In genomic region chr13:64150121-64150520, GRCm38 (mm10) we compare ENCODE assay signal across 10 mouse cellular contexts. TPM values are rescaled to one million over a fixed set of nuclear protein-coding genes. Genes with fewer than 3 reads are reported as not detected.
DNase-seq lines count a peak whose midpoint lies in the region; ATAC-seq and TF ChIP-seq lines count a peak whose summit lies in the region.
"Had no signal": no experiment of that assay in that cellular context is flagged by ENCODE, and none has a peak within 500 bp of the region (broad histone marks: within the 10 kb centered on the region; RNA-seq: fewer than 3 reads in every experiment).

No protein-coding gene starts in this region.

- H3K9me3 ChIP-seq in limb, embryonic 13.5 days: no peaks in the 10 kb centered on the region
- H3K9me3 ChIP-seq in limb, embryonic 10.5 days (replicated peaks): no peaks in the 10 kb centered on the region
- no peaks in the 10 kb centered on the region for H3K9me3 ChIP-seq in E14TG2a.4 (ENCODE audit: low read length)

- peak overlapping the region; percentile 31; the same call in 1 of the 2 replicates for H3K4me2 ChIP-seq in limb, embryonic 13.5 days (replicated peaks)

- no peak for ATAC-seq in CD4-positive, CD25-positive, alpha-beta regulatory T cell, adult 4 months
- no peak for ATAC-seq in limb, embryonic 13.5 days (ENCODE audit: low FRiP score, low read depth)

- peak; percentile 51 for DNase-seq in CD4-positive, CD25-positive, alpha-beta regulatory T cell, adult 2 months (ENCODE audit: low read depth, low spot score)
- DNase-seq in limb, embryonic 10.5 days (ENCODE audit: low spot score): no peak
- peak; percentile 44 to 48 for DNase-seq in heart, postnatal 10 days
- DNase-seq in cerebellum, postnatal 36 days: no peak
- no peak for DNase-seq in spleen, adult 18-20 months
- DNase-seq: kidney, adult 18-20 months; layer of hippocampus, postnatal 36 days had no signal

- WGBS in limb, embryonic 13.5 days: 65% methylated on average over 5 of the region's 5 CpGs
- 79% methylated on average over 5 of the region's 5 CpGs for WGBS in limb, embryonic 10.5 days

- H3K4me3 ChIP-seq in limb, embryonic 13.5 days: no peak overlapping the region
- H3K4me3 ChIP-seq in limb, embryonic 10.5 days: no peak overlapping the region
- peak overlapping the region; percentile 99 for H3K4me3 ChIP-seq in E14TG2a.4 (replicated peaks; ENCODE audit: low read length)

- H3K9ac ChIP-seq in limb, embryonic 13.5 days: 0 out of 2 replicates have a peak overlapping the region, but pooled peaks have one; percentile 8

- peaks cover 30% of the 10 kb centered on the region for H3K4me1 ChIP-seq in limb, embryonic 13.5 days
- H3K4me1 ChIP-seq in limb, embryonic 10.5 days: peaks cover 33% of the 10 kb centered on the region
- peaks cover 66% of the 10 kb centered on the region for H3K4me1 ChIP-seq in E14TG2a.4 (replicated peaks; ENCODE audit: low read depth, low read length)

- no peaks in the 10 kb centered on the region for H3K36me3 ChIP-seq in limb, embryonic 13.5 days
- 0 out of 2 replicates have a peak, but pooled peaks cover 4% of the 10 kb centered on the region for H3K36me3 ChIP-seq in limb, embryonic 10.5 days
- H3K36me3 ChIP-seq in E14TG2a.4 (ENCODE audit: insufficient read depth, low read length): peaks cover 27% of the 10 kb centered on the region

- no peaks in the 10 kb centered on the region for H3K27me3 ChIP-seq in limb, embryonic 13.5 days
- H3K27me3 ChIP-seq in limb, embryonic 10.5 days (ENCODE audit: low read depth, poor library complexity, severe bottlenecking): no peaks in the 10 kb centered on the region
- H3K27me3 ChIP-seq in E14TG2a.4 (ENCODE audit: insufficient read depth, low read length): no peaks in the 10 kb centered on the region

- TF ChIP-seq CTCF in E14TG2a.4 (conservative IDR thresholded peaks at IDR 0.05; ENCODE audit: low read length): no peak

- intact Hi-C loops in heart, postnatal 10 days (cut with DNase I): loop anchor here (10.0 kb wide), 1 partner anchor 285 kb away; the partner anchor contains the start of gene Cdk20

- no peak overlapping the region for H3K27ac ChIP-seq in limb, embryonic 13.5 days
- H3K27ac ChIP-seq in limb, embryonic 10.5 days: no peak overlapping the region

RNA-seq across cellular contexts. Expression of gene Zfp367, which starts 2.9 kb away (rescaled TPM):
- 1 to 10 TPM; 7.8 to 8.7 TPM for polyA plus RNA-seq in CD4-positive, CD25-positive, alpha-beta regulatory T cell, adult 4 months (2017; shearing (Covaris generic))
- polyA plus RNA-seq in limb, embryonic 13.5 days (2015; fragmentation: Nextera tagmentation; extraction: Ambion mirVana): 17.0 and 18.3 TPM in 2 replicates
- polyA plus RNA-seq in limb, embryonic 10.5 days (2016; fragmentation: Nextera tagmentation; extraction: Ambion mirVana): 11.2 and 12.6 TPM in 2 replicates
- total RNA-seq in heart, postnatal 10 days (2021): 10 to 100 TPM; 27.0 to 28.9 TPM

RNA-seq across cellular contexts. Expression of gene Habp4, which starts 11.5 kb away (rescaled TPM):
- polyA plus RNA-seq in CD4-positive, CD25-positive, alpha-beta regulatory T cell, adult 4 months (2017; shearing (Covaris generic)): 1 to 10 TPM; 2.8 to 4.0 TPM
- polyA plus RNA-seq in limb, embryonic 13.5 days (2015; fragmentation: Nextera tagmentation; extraction: Ambion mirVana): 25.6 and 28.2 TPM in 2 replicates
- polyA plus RNA-seq in limb, embryonic 10.5 days (2016; fragmentation: Nextera tagmentation; extraction: Ambion mirVana): 14.5 and 18.4 TPM in 2 replicates
- total RNA-seq in heart, postnatal 10 days (2021): 10 to 100 TPM; 46.3 to 54.2 TPM

RNA-seq across cellular contexts. Expression of gene Slc35d2, which starts 21.0 kb away (rescaled TPM):
- polyA plus RNA-seq in CD4-positive, CD25-positive, alpha-beta regulatory T cell, adult 4 months (2017; shearing (Covaris generic)): 10 to 100 TPM; 48.4 to 49.7 TPM
- 4.5 and 5.3 TPM in 2 replicates for polyA plus RNA-seq in limb, embryonic 13.5 days (2015; fragmentation: Nextera tagmentation; extraction: Ambion mirVana)
- 3.0 TPM in 2 replicates for polyA plus RNA-seq in limb, embryonic 10.5 days (2016; fragmentation: Nextera tagmentation; extraction: Ambion mirVana)
- total RNA-seq in heart, postnatal 10 days (2021): 1 to 10 TPM; 3.0 to 6.0 TPM

Comparison
In these comparisons a context has a peak if more than half of its experiments do, and no peak if none do; other contexts are left out.
1. DNase-seq: peak in CD4-positive, CD25-positive, alpha-beta regulatory T cell, adult 2 months (single experiment) and heart, postnatal 10 days (2 of 2); none in limb, embryonic 10.5 days (single experiment), cerebellum, postnatal 36 days (0 of 2) and spleen, adult 18-20 months (0 of 2).